Mouse (Mus musculus) cerebellum, adult 2 months (tissue): ENCODE data around the gene Exosc2.

Experiments used
- CTCF ChIP-seq: fragments of 200-500 bp; IDR thresholded peaks from 2 replicates; pipeline ENCODE4 v1.5.1; 2011; ENCODE audit warnings: low read depth, mild to moderate bottlenecking, control low read depth, low read length, moderate library complexity, borderline replicate concordance; ENCODE audit not compliant: insufficient read depth
- POLR2A ChIP-seq: fragments of 200-500 bp; IDR thresholded peaks from 2 replicates; pipeline ENCODE4 v1.6.1; 2011; ENCODE audit warnings: low read length, control low read depth, borderline replicate concordance; ENCODE audit not compliant: insufficient read depth

DNA sequence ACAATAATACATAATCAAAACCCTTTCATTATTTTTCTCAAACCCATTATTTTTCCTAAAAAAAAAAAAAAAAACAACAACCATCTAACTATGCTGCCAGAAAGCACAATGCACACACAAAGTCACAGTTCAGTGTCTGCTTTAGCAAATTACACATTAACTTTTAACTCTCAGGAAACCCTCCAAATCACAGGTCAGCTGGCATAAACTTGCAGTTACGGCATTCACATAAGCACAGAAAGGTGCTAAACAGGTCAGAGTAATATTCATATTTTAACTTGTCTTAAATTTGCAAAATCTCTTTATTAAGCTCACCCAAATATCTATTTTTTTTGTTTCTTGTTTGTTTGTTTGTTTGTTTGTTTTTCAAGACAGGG lies 6.7 kb upstream of the Exosc2 start:
- no peak for TF ChIP-seq CTCF
- no peak for TF ChIP-seq POLR2A
